9 mouse cellular contexts compared by ENCODE assay signal in the genomic region with DNA sequence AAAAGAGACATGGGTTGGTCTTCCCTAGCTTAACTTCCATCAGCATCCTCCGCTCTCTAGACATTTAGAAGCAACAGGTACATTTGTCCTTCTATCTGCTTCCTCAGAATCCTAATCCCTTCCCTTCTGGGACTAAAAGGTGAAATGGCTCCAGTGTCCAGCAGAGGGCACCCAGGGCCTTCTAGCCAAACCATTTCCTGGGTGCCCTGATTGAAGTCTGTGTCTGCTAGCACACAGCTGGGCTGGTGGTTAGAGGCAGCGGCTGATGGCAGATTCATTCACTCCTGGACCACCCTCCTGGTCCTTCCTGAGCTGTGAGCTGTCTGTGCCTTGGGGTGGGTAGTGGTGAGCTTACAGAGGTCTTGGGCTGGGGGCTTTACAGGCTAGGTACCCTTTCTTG.
DNase-seq lines count a peak whose midpoint lies in the region; ATAC-seq and TF ChIP-seq lines count a peak whose summit lies in the region.
"Had no signal": no experiment of that assay in that cellular context is flagged by ENCODE, and none has a peak within 500 bp of the region (broad histone marks: within the 10 kb centered on the region; RNA-seq: fewer than 3 reads in every experiment).

No protein-coding gene starts in this region.

- peak; percentile 81 for TF ChIP-seq CTCF in Patski (IDR thresholded peaks at IDR 0.05)
- TF ChIP-seq CTCF in cerebellum, adult 2 months (IDR thresholded peaks at IDR 0.05; ENCODE audit: borderline replicate concordance, insufficient read depth, low read depth, low read length): peak; percentile 85
- TF ChIP-seq CTCF in lung, embryonic 14.5 days (IDR thresholded peaks at IDR 0.05; ENCODE audit: low read depth): peak; percentile 80

- 49% methylated on average over 2 of the region's 2 CpGs for WGBS in cerebellum, adult 2 months
- WGBS in lung, embryonic 14.5 days: 45% methylated on average over 2 of the region's 2 CpGs

- peaks cover 31% of the 10 kb centered on the region for H3K27me3 ChIP-seq in Patski
- H3K27me3 ChIP-seq in cerebellum, adult 2 months (ENCODE audit: control insufficient read depth, insufficient read depth, low read length): no peaks in the 10 kb centered on the region
- H3K27me3 ChIP-seq in lung, embryonic 14.5 days (ENCODE audit: insufficient read depth, low read length): no peaks in the 10 kb centered on the region
- H3K27me3 ChIP-seq: stomach, embryonic 15.5 days had no signal

- CTCF ChIA-PET in Patski (lab: Charles Lee): interaction anchor here (0.7 to 1.9 kb wide), 2 partner anchors 47 to 128 kb away, joined by 3 to 5 read pairs; no protein-coding TSS in a partner anchor

- no peaks in the 10 kb centered on the region for H3K36me3 ChIP-seq in lung, embryonic 14.5 days (ENCODE audit: insufficient read depth)
- H3K36me3 ChIP-seq: stomach, embryonic 15.5 days had no signal

- H3K9ac ChIP-seq in lung, embryonic 14.5 days: no peak overlapping the region
- H3K9ac ChIP-seq: stomach, embryonic 15.5 days had no signal

- H3K4me1 ChIP-seq in cerebellum, adult 2 months (ENCODE audit: control insufficient read depth, insufficient read depth, low read length): no peaks in the 10 kb centered on the region; the same call in 1 of the 2 replicates
- peaks cover 6% of the 10 kb centered on the region; the same call in 1 of the 2 replicates for H3K4me1 ChIP-seq in lung, embryonic 14.5 days (ENCODE audit: insufficient read depth)

- ATAC-seq in Patski: peak; percentile 55
- no peak for ATAC-seq in lung, embryonic 14.5 days (ENCODE audit: insufficient read depth)

- H3K4me3 ChIP-seq in cerebellum, adult 2 months (replicated peaks; ENCODE audit: insufficient read depth, low read depth, low read length): no peak overlapping the region
- no peak overlapping the region for H3K4me3 ChIP-seq in lung, embryonic 14.5 days (ENCODE audit: low read depth, low read length)
- H3K4me3 ChIP-seq: stomach, embryonic 15.5 days had no signal

- no peak overlapping the region for H3K27ac ChIP-seq in cerebellum, adult 2 months (ENCODE audit: insufficient read depth, low read length)
- H3K27ac ChIP-seq in lung, embryonic 14.5 days (ENCODE audit: low read depth): no peak overlapping the region
- H3K27ac ChIP-seq: stomach, embryonic 15.5 days had no signal

- H3K9me3 ChIP-seq in lung, embryonic 14.5 days (ENCODE audit: low read depth, low read length): no peaks in the 10 kb centered on the region
- H3K9me3 ChIP-seq: stomach, embryonic 15.5 days had no signal

- H3K4me2 ChIP-seq in lung, embryonic 14.5 days: no peak overlapping the region
- H3K4me2 ChIP-seq: stomach, embryonic 15.5 days had no signal

- no peak for TF ChIP-seq POLR2A in cerebellum, adult 2 months (IDR thresholded peaks at IDR 0.05; ENCODE audit: borderline replicate concordance, insufficient read depth, low read length)

- in situ Hi-C loops in Patski (cut with MboI; ENCODE audit: low pct_unique_long_range_greater_than_20kb): no loop called here

- POLR2A ChIA-PET in Patski (lab: Charles Lee): no interaction called here

- DNase-seq in kidney, adult 18-20 months: peak; percentile 64
- DNase-seq in kidney, adult 11 months: no peak
- no peak for DNase-seq in Patski (ENCODE audit: low read depth, low spot score)
- DNase-seq in cerebellum, adult 2 months: peak; percentile 51 to 64
- peak; percentile 45 for DNase-seq in induced T-regulatory cell, adult 2 months (ENCODE audit: low read depth)
- DNase-seq in lung, embryonic 14.5 days: peak; percentile 79
- peak; percentile 66 to 69 for DNase-seq in right cerebral cortex, adult 2 months (ENCODE audit: low spot score in 2 of 2)
- no peak for DNase-seq in yolk sac, embryonic 10.5 days (ENCODE audit: low spot score)

Comparison
In these comparisons a context has a peak if more than half of its experiments do, and no peak if none do; other contexts are left out.
1. DNase-seq: peak in kidney, adult 18-20 months (single experiment), cerebellum, adult 2 months (2 of 2), induced T-regulatory cell, adult 2 months (single experiment), lung, embryonic 14.5 days (single experiment) and right cerebral cortex, adult 2 months (2 of 2); none in kidney, adult 11 months (single experiment), Patski (single experiment) and yolk sac, embryonic 10.5 days (single experiment).
2. Peak in every context shown above with its lines, with median percentiles within 50 percentile points of each other: CTCF ChIP-seq.